Mouse (Mus musculus): ENCODE results near the gene Acot6. TPM values are rescaled to one million over a fixed set of nuclear protein-coding genes. Genes with fewer than 3 reads are reported as not detected.
"Not testable (repeated sequence)": the region's sequence is repeated elsewhere in the genome, so short reads cannot be mapped to it uniquely, and the experiment has no call there.

Acot6 gene
- 0.77 and 0.97 TPM in 2 replicates for polyA plus RNA-seq (2016; fragmentation: Nextera tagmentation; extraction: Ambion mirVana)

DNA sequence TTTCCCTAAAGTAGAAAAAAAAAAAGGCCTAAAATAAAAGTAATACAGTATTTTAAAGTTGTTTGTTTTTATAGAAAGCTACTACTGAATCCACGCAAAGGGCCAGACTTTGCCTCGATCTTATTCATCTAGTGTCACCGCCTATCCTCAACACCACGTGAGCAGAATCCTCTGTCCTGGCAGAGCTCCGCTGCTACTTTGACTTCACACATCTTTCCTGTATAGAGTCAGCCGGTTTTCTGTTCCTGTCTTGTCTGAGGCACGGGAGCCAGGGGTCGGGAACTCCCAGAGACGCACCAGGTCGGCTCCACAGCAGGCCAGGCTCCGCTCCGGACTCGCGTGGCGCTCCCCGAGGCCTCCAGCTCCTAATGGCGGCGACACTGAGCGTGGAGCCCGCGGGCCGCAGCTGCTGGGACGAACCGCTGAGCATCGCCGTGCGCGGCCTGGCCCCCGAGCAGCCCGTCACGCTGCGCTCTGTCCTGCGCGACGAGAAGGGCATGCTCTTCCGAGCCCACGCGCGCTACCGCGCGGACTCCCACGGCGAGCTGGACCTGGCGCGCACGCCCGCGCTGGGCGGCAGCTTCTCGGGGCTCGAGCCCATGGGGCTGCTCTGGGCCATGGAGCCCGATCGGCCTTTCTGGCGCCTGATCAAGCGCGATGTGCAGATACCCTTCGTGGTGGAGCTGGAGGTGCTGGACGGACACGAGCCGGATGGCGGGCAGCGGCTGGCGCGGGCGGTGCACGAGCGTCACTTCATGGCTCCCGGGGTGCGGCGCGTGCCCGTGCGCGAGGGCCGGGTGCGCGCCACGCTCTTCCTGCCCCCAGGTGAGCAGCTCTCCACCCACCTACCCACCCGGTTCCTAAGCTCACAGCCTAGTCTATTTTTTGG, at the start of gene Acot6:
TSS of gene Acot6 (plus strand) at position 51 of the 889 bp plus-strand sequence.
- H3K9me3 ChIP-seq; H3K36me3 ChIP-seq; H3K4me1 ChIP-seq (replicated peaks): not testable (repeated sequence)
- H3K27ac ChIP-seq: peak within 1 kb of the TSS; percentile 86
- peak; percentile 62 for DNase-seq (ENCODE audit: low spot score)
- under 1% methylated on average over 80 of the region's 80 CpGs for WGBS
- H3K27me3 ChIP-seq (ENCODE audit: insufficient read depth, poor library complexity, severe bottlenecking): peaks cover 11% of the 10 kb centered on the region; the same call in 1 of the 2 replicates
- H3K4me3 ChIP-seq: peak within 1 kb of the TSS; percentile 62

DNA sequence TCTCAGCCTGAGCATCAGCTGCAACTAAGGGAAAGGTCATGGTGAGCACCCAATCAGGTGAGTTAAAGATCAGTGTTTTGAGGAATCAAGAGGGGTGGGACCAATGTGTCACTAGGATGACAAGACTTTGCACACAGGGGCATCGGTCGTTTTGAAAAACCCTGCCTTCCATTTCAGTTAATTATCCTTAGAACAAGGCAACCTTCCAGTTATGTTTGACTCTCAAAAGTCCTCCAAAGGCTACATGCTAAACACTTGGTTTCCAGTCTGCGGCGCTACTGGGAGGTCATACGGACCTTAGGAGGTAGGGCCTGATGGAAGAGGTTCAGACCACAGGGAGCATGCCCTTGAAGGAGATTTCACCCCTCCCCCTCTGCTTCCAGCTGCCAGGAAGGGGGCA, 49.7 kb upstream of the Acot6 start:
- WGBS: 85% methylated on average over 5 of the region's 5 CpGs
- peaks cover 24% of the 10 kb centered on the region for H3K9me3 ChIP-seq
- H3K27ac ChIP-seq; H3K4me1 ChIP-seq (replicated peaks); H3K36me3 ChIP-seq; H3K4me3 ChIP-seq; DNase-seq (ENCODE audit: low spot score): not testable (repeated sequence)
- H3K27me3 ChIP-seq (ENCODE audit: insufficient read depth, poor library complexity, severe bottlenecking): peaks cover 35% of the 10 kb centered on the region

DNA sequence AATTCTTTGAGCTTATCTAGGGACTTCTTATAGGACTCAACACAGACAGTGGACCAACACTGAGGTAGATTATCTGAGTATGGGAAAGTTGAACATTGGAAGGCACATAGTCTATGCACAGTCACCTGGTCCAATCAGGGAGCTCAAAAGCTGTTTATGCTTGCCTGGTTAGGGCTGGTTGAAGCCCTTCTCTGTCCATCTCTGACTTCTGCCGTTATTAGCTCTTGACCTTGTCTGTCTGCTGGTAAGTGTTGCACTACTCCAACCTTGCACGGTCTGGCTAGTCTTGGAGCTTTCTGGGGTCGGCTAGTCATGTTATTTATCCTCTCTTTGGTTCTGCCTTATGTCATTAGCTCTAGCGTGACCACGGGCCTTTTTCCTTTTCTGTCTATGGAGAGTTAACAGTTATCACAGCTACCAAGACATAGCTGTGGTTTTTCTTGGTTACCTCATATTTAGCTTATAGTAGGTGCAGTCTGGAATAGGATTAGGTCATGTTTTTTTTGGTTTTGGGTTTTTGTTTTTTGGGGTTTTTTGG, 48.4 kb upstream of the Acot6 start, which contains the start of gene Acot3:
TSS of gene Acot3 (plus strand) at position 208 of the 538 bp plus-strand sequence.
- 89% methylated on average over 5 of the region's 5 CpGs for WGBS
- Histone ChIP-seq H3K4me3 (peak within 1 kb of the TSS; percentile 58; the same call in 1 of the 2 replicates), H3K27ac (no peak within 1 kb of the TSS)

DNA sequence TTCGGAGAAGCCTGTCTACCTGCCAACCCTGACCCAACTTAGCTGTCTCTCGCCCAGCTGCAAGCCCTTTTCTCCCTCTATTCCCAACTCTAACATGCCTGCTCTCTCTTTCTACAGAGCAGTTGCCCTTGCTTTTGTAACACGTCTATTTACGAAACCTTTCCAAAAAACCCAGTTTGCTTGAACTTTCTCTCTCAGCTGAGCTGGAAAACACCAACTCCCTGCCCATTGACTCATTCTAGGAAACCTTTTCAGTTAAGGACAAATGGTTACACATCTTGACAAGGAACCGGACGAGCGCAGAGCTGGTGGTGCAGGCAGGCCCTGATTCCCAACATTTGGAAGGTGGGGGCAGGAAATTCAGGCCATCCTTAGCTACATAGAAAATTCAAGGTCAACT, 47.8 kb upstream of the Acot6 start:
- Histone ChIP-seq H3K27me3 (ENCODE audit: insufficient read depth, poor library complexity, severe bottlenecking) (peaks cover 35% of the 10 kb centered on the region), H3K4me1 (replicated peaks) (peaks cover 10% of the 10 kb centered on the region), H3K36me3 (no peaks in the 10 kb centered on the region), H3K4me3 (no peak overlapping the region), H3K27ac (no peak overlapping the region), H3K9me3 (peaks cover 14% of the 10 kb centered on the region)
- no peak for DNase-seq (ENCODE audit: low spot score)
- WGBS: 83% methylated on average over 7 of the region's 7 CpGs

More for the DNA sequence above, 48.4 kb upstream of the Acot6 start, which contains the start of gene Acot3:
- DNase-seq (ENCODE audit: low spot score): no peak
- Histone ChIP-seq H3K4me1 (replicated peaks) (peaks cover 10% of the 10 kb centered on the region), H3K9me3 (peaks cover 20% of the 10 kb centered on the region), H3K27me3 (ENCODE audit: insufficient read depth, poor library complexity, severe bottlenecking) (peaks cover 35% of the 10 kb centered on the region), H3K36me3 (no peaks in the 10 kb centered on the region)

DNA sequence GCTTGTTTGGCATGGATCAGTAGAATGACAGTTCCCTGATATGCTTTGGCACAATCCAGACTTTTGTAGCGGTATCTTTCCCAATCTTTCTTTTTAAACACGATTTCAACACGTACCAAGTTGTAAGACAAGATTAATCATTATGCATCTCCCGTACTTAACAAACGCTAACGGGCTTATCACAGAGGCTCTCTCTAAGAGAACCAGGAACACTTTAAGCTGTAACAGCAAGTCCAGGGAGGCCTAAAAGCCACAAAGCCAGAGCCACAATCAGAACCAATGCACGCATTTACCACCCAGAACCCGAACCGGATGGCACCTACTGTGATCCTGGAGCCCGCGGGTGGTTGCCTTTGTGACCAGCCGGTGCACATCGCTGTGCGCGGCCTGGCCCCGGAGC, 47.3 kb upstream of the Acot6 start:
- H3K9me3 ChIP-seq: peaks cover 9% of the 10 kb centered on the region
- peak overlapping the region; percentile 66; the same call in 1 of the 2 replicates for H3K27ac ChIP-seq
- DNase-seq (ENCODE audit: low spot score): peak; percentile 29
- WGBS: 13% methylated on average over 16 of the region's 16 CpGs
- H3K4me1 ChIP-seq (replicated peaks): peaks cover 10% of the 10 kb centered on the region
- peaks cover 35% of the 10 kb centered on the region for H3K27me3 ChIP-seq (ENCODE audit: insufficient read depth, poor library complexity, severe bottlenecking)
- H3K4me3 ChIP-seq: peak overlapping the region; percentile 58
- no peaks in the 10 kb centered on the region for H3K36me3 ChIP-seq

DNA sequence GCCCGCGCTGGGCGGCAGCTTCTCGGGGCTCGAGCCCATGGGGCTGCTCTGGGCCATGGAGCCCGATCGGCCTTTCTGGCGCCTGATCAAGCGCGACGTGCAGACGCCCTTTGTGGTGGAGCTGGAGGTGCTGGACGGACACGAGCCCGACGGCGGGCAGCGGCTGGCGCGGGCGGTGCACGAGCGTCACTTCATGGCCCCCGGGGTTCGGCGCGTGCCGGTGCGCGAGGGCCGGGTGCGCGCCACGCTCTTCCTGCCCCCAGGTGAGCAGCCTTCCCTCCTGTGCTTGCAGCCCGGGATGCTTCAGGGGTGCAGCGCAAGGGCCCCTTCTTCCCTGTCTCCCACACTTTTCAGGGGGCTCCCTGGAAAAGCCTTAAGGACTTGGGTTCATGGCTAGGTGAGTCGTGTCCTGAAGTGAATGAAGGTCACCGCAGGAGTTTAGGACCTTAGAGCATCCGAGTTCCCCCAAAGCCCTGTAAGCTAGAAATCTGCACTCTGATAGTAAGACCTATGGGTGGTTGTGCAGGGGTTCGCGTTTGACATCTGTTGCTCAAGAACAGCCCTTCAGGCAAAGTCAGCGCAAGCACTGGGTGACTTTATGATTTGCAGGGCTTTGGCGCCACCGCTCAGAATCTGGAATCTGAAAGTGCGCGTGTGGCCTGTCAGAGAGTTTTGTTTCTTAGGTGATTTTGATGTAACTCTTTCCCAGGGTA, 46.6 kb upstream of the Acot6 start:
- WGBS: 3% methylated on average over 42 of the region's 46 CpGs
- H3K27ac ChIP-seq: peak overlapping the region; percentile 71
- no peaks in the 10 kb centered on the region for H3K36me3 ChIP-seq
- peaks cover 2% of the 10 kb centered on the region for H3K9me3 ChIP-seq
- H3K4me1 ChIP-seq (replicated peaks): peaks cover 10% of the 10 kb centered on the region
- peak overlapping the region; percentile 58 for H3K4me3 ChIP-seq
- DNase-seq (ENCODE audit: low spot score): peak; percentile 42
- peaks cover 35% of the 10 kb centered on the region for H3K27me3 ChIP-seq (ENCODE audit: insufficient read depth, poor library complexity, severe bottlenecking)

DNA sequence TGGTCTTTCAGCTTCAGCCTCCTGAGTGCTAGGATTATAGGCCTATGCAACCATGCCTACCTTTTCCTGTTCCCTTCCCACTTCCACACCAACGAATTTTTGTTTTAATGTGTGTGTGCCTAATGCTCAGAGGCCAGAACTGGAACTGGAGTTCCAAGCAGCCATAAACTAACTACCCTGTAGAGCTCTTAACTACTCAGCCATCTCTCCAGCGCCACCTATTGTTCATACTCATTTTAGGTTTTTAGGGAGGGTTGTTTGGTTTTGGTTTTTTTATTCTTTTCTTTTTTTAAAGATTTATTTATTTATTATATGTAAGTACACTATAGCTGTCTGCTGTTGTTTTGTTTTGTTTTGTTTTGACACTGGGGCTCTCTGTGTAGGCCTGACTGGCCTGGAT, 39.5 kb upstream of the Acot6 start:
- no peaks in the 10 kb centered on the region for H3K4me1 ChIP-seq (replicated peaks)
- WGBS: 38% methylated on average over 2 of the region's 2 CpGs

DNA sequence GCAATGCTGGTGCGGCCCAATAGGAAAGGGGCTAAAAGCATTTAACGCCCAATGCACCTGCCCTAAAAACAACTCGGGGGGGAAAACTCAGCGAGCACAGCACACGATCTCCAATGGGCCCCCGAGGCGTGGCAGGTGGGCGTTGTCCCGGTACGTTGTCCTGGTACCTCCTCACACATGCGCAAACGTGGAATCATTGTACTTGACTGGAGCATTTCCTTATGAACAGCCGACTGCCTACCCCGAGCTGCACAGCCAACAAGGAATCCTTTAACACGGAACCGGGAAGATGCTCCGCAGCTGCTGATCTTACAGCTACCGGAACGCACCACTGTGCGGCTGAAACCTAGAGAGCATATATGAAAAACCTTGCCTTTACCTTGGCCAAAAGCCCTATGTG, 38.1 kb upstream of the Acot6 start:
- H3K36me3 ChIP-seq: no peaks in the 10 kb centered on the region
- 0 out of 2 replicates have a peak, but pooled peaks cover 3% of the 10 kb centered on the region for H3K9me3 ChIP-seq
- DNase-seq (ENCODE audit: low spot score): no peak
- H3K4me3 ChIP-seq: no peak overlapping the region
- peaks cover 12% of the 10 kb centered on the region for H3K27me3 ChIP-seq (ENCODE audit: insufficient read depth, poor library complexity, severe bottlenecking)
- no peaks in the 10 kb centered on the region for H3K4me1 ChIP-seq (replicated peaks)
- 95% methylated on average over 20 of the region's 20 CpGs for WGBS
- H3K27ac ChIP-seq: no peak overlapping the region

More for the DNA sequence above, 39.5 kb upstream of the Acot6 start:
- H3K27me3 ChIP-seq (ENCODE audit: insufficient read depth, poor library complexity, severe bottlenecking): peaks cover 3% of the 10 kb centered on the region; the same call in 1 of the 2 replicates
- DNase-seq (ENCODE audit: low spot score): no peak
- H3K36me3 ChIP-seq: no peaks in the 10 kb centered on the region
- 0 out of 2 replicates have a peak, but pooled peaks cover 3% of the 10 kb centered on the region for H3K9me3 ChIP-seq
- no peak overlapping the region for H3K27ac ChIP-seq
- H3K4me3 ChIP-seq: no peak overlapping the region

DNA sequence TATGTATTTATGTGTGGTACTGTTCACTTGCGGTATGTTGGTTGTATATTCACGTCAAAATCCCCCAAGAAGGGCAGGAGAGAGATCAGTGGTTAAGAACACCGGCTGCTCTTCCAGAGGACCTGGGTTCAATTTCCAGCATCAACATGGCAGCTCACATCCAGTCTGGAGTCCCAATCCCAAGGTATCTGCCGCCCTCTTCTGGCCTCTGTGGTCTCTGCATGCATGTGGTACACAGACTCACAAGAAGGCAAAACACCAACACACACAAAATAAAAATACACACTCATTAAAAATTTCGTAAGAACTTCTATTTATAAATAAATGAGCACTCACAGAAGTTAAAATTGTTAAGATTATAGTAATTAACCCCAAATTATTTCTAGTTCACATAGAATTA, 37.2 kb upstream of the Acot6 start:
- 74% methylated on average over 5 of the region's 5 CpGs for WGBS
- H3K9me3 ChIP-seq: 0 out of 2 replicates have a peak, but pooled peaks cover 3% of the 10 kb centered on the region
- no peak overlapping the region for H3K4me3 ChIP-seq
- no peaks in the 10 kb centered on the region for H3K4me1 ChIP-seq (replicated peaks)
- DNase-seq (ENCODE audit: low spot score): no peak
- H3K27me3 ChIP-seq (ENCODE audit: insufficient read depth, poor library complexity, severe bottlenecking): peaks cover 21% of the 10 kb centered on the region
- no peaks in the 10 kb centered on the region for H3K36me3 ChIP-seq
- no peak overlapping the region for H3K27ac ChIP-seq

DNA sequence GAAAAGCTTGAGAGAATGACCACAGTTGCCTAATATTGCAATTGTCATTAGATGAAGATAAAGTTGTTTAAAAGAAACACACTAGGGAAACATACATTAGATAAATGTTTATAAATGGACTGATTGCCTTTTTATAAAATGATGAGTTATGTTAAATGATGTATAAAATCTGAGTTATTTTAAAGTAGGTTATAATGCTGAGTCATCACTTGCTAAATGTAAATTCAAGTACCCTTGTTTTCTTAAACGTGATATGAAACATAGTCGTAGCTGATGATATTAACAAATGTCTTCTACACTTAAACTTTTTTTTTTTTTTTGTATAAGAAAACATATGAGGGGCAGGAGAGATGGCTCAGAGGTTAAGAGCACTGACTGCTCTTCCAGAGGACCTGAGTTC, 36.6 kb upstream of the Acot6 start:
- no peaks in the 10 kb centered on the region for H3K36me3 ChIP-seq
- no peak for DNase-seq (ENCODE audit: low spot score)
- 0 out of 2 replicates have a peak, but pooled peaks cover 3% of the 10 kb centered on the region for H3K9me3 ChIP-seq
- peaks cover 27% of the 10 kb centered on the region for H3K27me3 ChIP-seq (ENCODE audit: insufficient read depth, poor library complexity, severe bottlenecking)
- H3K4me3 ChIP-seq: no peak overlapping the region
- H3K4me1 ChIP-seq (replicated peaks): no peaks in the 10 kb centered on the region
- H3K27ac ChIP-seq: no peak overlapping the region
- WGBS: 85% methylated on average over 2 of the region's 2 CpGs

DNA sequence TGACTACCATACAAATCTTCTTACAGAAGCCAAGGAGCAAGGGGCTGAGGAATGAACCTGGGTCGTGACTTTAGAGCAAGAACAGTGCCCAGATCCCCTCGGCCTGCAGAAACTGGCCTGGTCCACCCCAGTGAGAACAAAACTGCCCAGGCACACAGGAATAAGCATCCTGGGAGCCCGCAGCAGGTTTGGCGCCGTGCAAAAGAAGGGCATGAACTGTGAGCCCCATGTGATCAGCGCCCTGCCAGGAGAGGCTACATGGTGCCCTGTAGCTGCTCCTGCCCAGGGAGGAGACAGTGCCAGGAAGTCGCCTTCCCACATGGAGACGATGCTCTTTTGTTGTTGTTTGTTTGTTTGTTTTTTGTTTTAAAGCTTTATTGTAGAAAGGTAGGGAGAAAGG, 35.8 kb upstream of the Acot6 start:
- no peaks in the 10 kb centered on the region for H3K36me3 ChIP-seq
- peaks cover 35% of the 10 kb centered on the region for H3K27me3 ChIP-seq (ENCODE audit: insufficient read depth, poor library complexity, severe bottlenecking)
- no peak overlapping the region for H3K27ac ChIP-seq
- 75% methylated on average over 8 of the region's 8 CpGs for WGBS
- H3K4me3 ChIP-seq: no peak overlapping the region
- 0 out of 2 replicates have a peak, but pooled peaks cover 3% of the 10 kb centered on the region for H3K9me3 ChIP-seq
- no peak for DNase-seq (ENCODE audit: low spot score)
- H3K4me1 ChIP-seq (replicated peaks): peaks cover 3% of the 10 kb centered on the region; the same call in 1 of the 2 replicates

DNA sequence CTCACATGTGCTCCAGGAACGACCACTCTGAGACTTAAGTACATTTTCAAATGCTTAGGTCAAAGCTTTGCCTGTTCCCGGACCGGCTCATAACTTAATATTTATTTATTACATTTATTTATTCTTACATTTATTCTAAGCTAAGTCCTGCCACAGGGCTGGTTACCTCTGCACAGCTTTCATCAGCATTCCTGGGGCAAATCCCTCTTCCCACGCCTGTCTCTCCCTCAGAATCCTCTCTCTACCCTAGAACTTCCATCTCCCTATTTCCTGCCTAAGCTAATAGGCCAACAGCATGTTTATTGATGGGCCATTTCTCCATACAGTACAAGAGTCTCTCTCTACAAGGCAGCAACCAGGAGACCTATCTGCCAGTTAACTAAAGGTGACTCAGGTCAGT, 32.7 kb upstream of the Acot6 start:
- DNase-seq (ENCODE audit: low spot score): no peak
- peaks cover 54% of the 10 kb centered on the region for H3K27me3 ChIP-seq (ENCODE audit: insufficient read depth, poor library complexity, severe bottlenecking)
- H3K36me3 ChIP-seq: no peaks in the 10 kb centered on the region
- H3K27ac ChIP-seq: no peak overlapping the region
- H3K4me3 ChIP-seq: no peak overlapping the region
- H3K4me1 ChIP-seq (replicated peaks): peaks cover 6% of the 10 kb centered on the region; the same call in 1 of the 2 replicates
- H3K9me3 ChIP-seq: 0 out of 2 replicates have a peak, but pooled peaks cover 3% of the 10 kb centered on the region
- WGBS: 86% methylated on average over 4 of the region's 4 CpGs
